Mouse (Mus musculus) midbrain, embryonic 14.5 days (tissue): ENCODE results near the gene AF067063. TPM values are rescaled to one million over a fixed set of nuclear protein-coding genes. Genes with fewer than 3 reads are reported as not detected.
A peak's percentile ranks its signal among the peaks of the same experiment; 100 is the strongest.
"Not testable (repeated sequence)": the region's sequence is repeated elsewhere in the genome, so short reads cannot be mapped to it uniquely, and the experiment has no call there.

Experiments used
- ATAC-seq: fragments of 200-750 bp; cut with Nextera tagmentation; 2 replicates; pipeline ENCODE4 v1.8.0; 2017; ENCODE audit warnings: moderate number of reproducible peaks, moderate library complexity; ENCODE audit not compliant: low FRiP score, low TSS enrichment
- DNase-seq: peaks from one replicate; pipeline ENCODE4 v3.0.0-alpha.2; 2015
- H3K27ac ChIP-seq: fragments of 300-500 bp; sonication (generic); replicated peaks from 2 replicates; pipeline ENCODE4 v1.5.1; 2014; ENCODE audit warnings: mild to moderate bottlenecking, low read depth, low read length, moderate library complexity
- H3K27me3 ChIP-seq: fragments of 300-500 bp; sonication (generic); 2 replicates; pipeline ENCODE4 v1.6.1; 2014; ENCODE audit warnings: low read length, control low read depth, mixed read lengths; ENCODE audit not compliant: control insufficient read depth, insufficient read depth
- H3K36me3 ChIP-seq: fragments of 300-500 bp; sonication (generic); 2 replicates; pipeline ENCODE4 v1.6.1; 2014; ENCODE audit warnings: low read length, control low read depth; ENCODE audit not compliant: control insufficient read depth, insufficient read depth
- H3K4me1 ChIP-seq: fragments of 300-500 bp; sonication (generic); 2 replicates; pipeline ENCODE4 v1.6.1; 2014; ENCODE audit warnings: mild to moderate bottlenecking, antibody characterized with exemption, low read length, control low read depth; ENCODE audit not compliant: control insufficient read depth, insufficient read depth
- H3K4me2 ChIP-seq: fragments of 300-500 bp; sonication (generic); 2 replicates; pipeline ENCODE4 v1.6.1; 2014; ENCODE audit warnings: mild to moderate bottlenecking, low read length, moderate library complexity
- H3K4me3 ChIP-seq: fragments of 300-500 bp; sonication (generic); replicated peaks from 2 replicates; pipeline ENCODE4 v1.5.1; 2014; ENCODE audit warnings: low read depth, low read length
- H3K9ac ChIP-seq: fragments of 300-500 bp; sonication (generic); replicated peaks from 2 replicates; pipeline ENCODE4 v1.6.1; 2014; ENCODE audit warnings: mild to moderate bottlenecking, low read length, moderate library complexity
- H3K9me3 ChIP-seq: fragments of 300-500 bp; sonication (generic); 2 replicates; pipeline ENCODE4 v1.6.1; 2016; ENCODE audit warnings: low read length, control low read depth, mixed read lengths; ENCODE audit not compliant: control insufficient read depth
- WGBS: fragments of 180-500 bp; shearing (Covaris S2); extraction: QIAGEN DNeasy Blood & Tissue Kit; methylation state at CpG from one replicate; pipeline ENCODE4 v1.1.7; 2014; 5-methylcytosine and 5-hydroxymethylcytosine counted together
- polyA plus RNA-seq: library from polyadenylated mRNA; unstranded; fragments of >200 nt; fragmentation: Nextera tagmentation; extraction: Ambion mirVana; gene quantifications from 2 replicates; pipeline ENCODE4 v1.2.1, GENCODE M21; 2014

Gene AF067063
- polyA plus RNA-seq, result not detected in 2 replicates

- not testable (repeated sequence) for H3K4me3 ChIP-seq, H3K27ac ChIP-seq, DNase-seq, H3K36me3 ChIP-seq, H3K9me3 ChIP-seq, H3K4me2 ChIP-seq, H3K4me1 ChIP-seq, H3K9ac ChIP-seq, ATAC-seq, H3K27me3 ChIP-seq
Measured at GRCm38 (mm10) chr13:119830116-119830515, at the start of gene AF067063. Gene AF067063 (minus strand): TSS chr13:119830216.

- H3K27me3 ChIP-seq, ATAC-seq: not testable (repeated sequence)
- WGBS, result 76% methylated on average over 6 of the region's 7 CpGs
Measured at GRCm38 (mm10) chr13:119864395-119864999, 34.5 kb upstream of the AF067063 start.

GRCm38 (mm10) chr13:119862399-119862798, 32.4 kb upstream of the AF067063 start:
- not testable (repeated sequence) for DNase-seq, H3K36me3 ChIP-seq, H3K4me1 ChIP-seq, H3K4me2 ChIP-seq, H3K27me3 ChIP-seq, H3K4me3 ChIP-seq, H3K9ac ChIP-seq, ATAC-seq, H3K27ac ChIP-seq, H3K9me3 ChIP-seq
- WGBS, result no CpG with 5 or more reads among the region's 6 CpGs

More at GRCm38 (mm10) chr13:119864395-119864999, 34.5 kb upstream of the AF067063 start:
- H3K9ac ChIP-seq, H3K4me1 ChIP-seq, H3K4me3 ChIP-seq, H3K9me3 ChIP-seq, DNase-seq, H3K27ac ChIP-seq, H3K36me3 ChIP-seq, H3K4me2 ChIP-seq: not testable (repeated sequence)

- not testable (repeated sequence) for H3K9ac ChIP-seq, H3K4me1 ChIP-seq, H3K36me3 ChIP-seq, H3K4me2 ChIP-seq, H3K27me3 ChIP-seq, ATAC-seq, H3K9me3 ChIP-seq, H3K27ac ChIP-seq, H3K4me3 ChIP-seq
- WGBS, result 15% methylated on average over 6 of the region's 6 CpGs
- peak; percentile 28 for DNase-seq
Measured at GRCm38 (mm10) chr13:119839982-119840381, 10.0 kb upstream of the AF067063 start.

- not testable (repeated sequence) for H3K27ac ChIP-seq, H3K9me3 ChIP-seq, H3K4me1 ChIP-seq, H3K36me3 ChIP-seq, H3K4me3 ChIP-seq, H3K9ac ChIP-seq, H3K27me3 ChIP-seq
- WGBS, result 7% methylated on average over 14 of the region's 23 CpGs
- DNase-seq, result peak; percentile 61
- peak overlapping the region; percentile 22; the same call in 1 of the 2 replicates for H3K4me2 ChIP-seq
- peak; percentile 38; the same call in 1 of the 2 replicates for ATAC-seq
Measured at GRCm38 (mm10) chr13:119837719-119838337, 7.8 kb upstream of the AF067063 start.

- peak overlapping the region; percentile 13 for H3K4me3 ChIP-seq
- DNase-seq (peak; percentile 51), ATAC-seq (peak; percentile 77)
- not testable (repeated sequence) for H3K9me3 ChIP-seq, H3K36me3 ChIP-seq, H3K9ac ChIP-seq, H3K27me3 ChIP-seq, H3K27ac ChIP-seq, H3K4me1 ChIP-seq
- H3K4me2 ChIP-seq, result peak overlapping the region; percentile 39
- WGBS, result 9% methylated on average over 22 of the region's 23 CpGs
Measured at GRCm38 (mm10) chr13:119836324-119836811, 6.4 kb upstream of the AF067063 start.

- H3K27ac ChIP-seq, H3K36me3 ChIP-seq, H3K9me3 ChIP-seq, H3K27me3 ChIP-seq, H3K4me1 ChIP-seq, H3K9ac ChIP-seq: not testable (repeated sequence)
- H3K4me2 ChIP-seq, result peak within 1 kb of the TSS; percentile 39
- 13% methylated on average over 18 of the region's 25 CpGs for WGBS
- DNase-seq (peak; percentile 65), ATAC-seq (peak; percentile 38)
- peak within 1 kb of the TSS; percentile 13 for H3K4me3 ChIP-seq
Measured at GRCm38 (mm10) chr13:119835320-119836056, 5.5 kb upstream of the AF067063 start, which contains the start of gene D13Ertd608e. Gene D13Ertd608e (plus strand): TSS chr13:119836006.

GRCm38 (mm10) chr13:119817579-119818206, 12.3 kb downstream of the AF067063 start:
- no peak overlapping the region for H3K9ac ChIP-seq
- no peak overlapping the region for H3K4me3 ChIP-seq
- H3K9me3 ChIP-seq, result no peaks in the 10 kb centered on the region
- H3K27me3 ChIP-seq, result no peaks in the 10 kb centered on the region
- no peak overlapping the region for H3K27ac ChIP-seq
- H3K4me1 ChIP-seq, result no peaks in the 10 kb centered on the region
- H3K4me2 ChIP-seq, result no peak overlapping the region
- DNase-seq, result peak; percentile 13
- no peaks in the 10 kb centered on the region for H3K36me3 ChIP-seq
- no peak for ATAC-seq
- whole genome bisulfite sequencing, result 4% methylated on average over 2 of the region's 2 CpGs
